Mouse (Mus musculus) testis, adult 2 months (tissue): Measurements from ENCODE around the gene Mapkapk2. TPM values are rescaled to one million over a fixed set of nuclear protein-coding genes. Genes with fewer than 3 reads are reported as not detected.

Experiments
- H3K27ac ChIP-seq: fragments of 200-500 bp; 2 replicates; pipeline ENCODE4 v1.5.1; 2012; ENCODE audit warnings: low read depth, low read length; ENCODE audit not compliant: control insufficient read depth, insufficient read depth
- H3K27me3 ChIP-seq: fragments of 200-500 bp; 2 replicates; pipeline ENCODE4 v1.6.1; 2012; ENCODE audit warnings: mild to moderate bottlenecking, low read length, moderate library complexity; ENCODE audit not compliant: control insufficient read depth, insufficient read depth
- H3K36me3 ChIP-seq: fragments of 200-500 bp; 2 replicates; pipeline ENCODE4 v1.6.1; 2012; ENCODE audit warnings: mild to moderate bottlenecking, low read length; ENCODE audit not compliant: control insufficient read depth, insufficient read depth
- H3K4me1 ChIP-seq: fragments of 200-500 bp; 2 replicates; pipeline ENCODE4 v1.6.1; 2012; ENCODE audit warnings: low read length; ENCODE audit not compliant: control insufficient read depth, insufficient read depth
- H3K4me3 ChIP-seq: fragments of 200-500 bp; 2 replicates; pipeline ENCODE4 v1.5.1; 2012; ENCODE audit warnings: low read depth, mild to moderate bottlenecking, low read length, moderate library complexity, mixed read lengths; ENCODE audit not compliant: control insufficient read depth
- CTCF ChIP-seq: fragments of 200-500 bp; IDR thresholded peaks from 2 replicates; pipeline ENCODE4 v1.5.1; 2012; ENCODE audit warnings: low read depth, mild to moderate bottlenecking, inconsistent platforms, low read length, moderate library complexity; ENCODE audit not compliant: control insufficient read depth, insufficient read depth, insufficient replicate concordance
- POLR2A ChIP-seq: fragments of 200-500 bp; IDR thresholded peaks from 2 replicates; pipeline ENCODE4 v1.6.1; 2012; ENCODE audit warnings: low read depth, mild to moderate bottlenecking, inconsistent platforms, low read length, moderate library complexity; ENCODE audit not compliant: control insufficient read depth
- polyA plus RNA-seq: library from polyadenylated mRNA; depleted of rRNA; stranded (reverse); fragments of >200 nt; gene quantifications from 2 replicates; pipeline ENCODE4 v1.2.3, GENCODE M21; 2012

Gene Mapkapk2
- polyA plus RNA-seq, 1 experiment, result 14.7 TPM

DNA sequence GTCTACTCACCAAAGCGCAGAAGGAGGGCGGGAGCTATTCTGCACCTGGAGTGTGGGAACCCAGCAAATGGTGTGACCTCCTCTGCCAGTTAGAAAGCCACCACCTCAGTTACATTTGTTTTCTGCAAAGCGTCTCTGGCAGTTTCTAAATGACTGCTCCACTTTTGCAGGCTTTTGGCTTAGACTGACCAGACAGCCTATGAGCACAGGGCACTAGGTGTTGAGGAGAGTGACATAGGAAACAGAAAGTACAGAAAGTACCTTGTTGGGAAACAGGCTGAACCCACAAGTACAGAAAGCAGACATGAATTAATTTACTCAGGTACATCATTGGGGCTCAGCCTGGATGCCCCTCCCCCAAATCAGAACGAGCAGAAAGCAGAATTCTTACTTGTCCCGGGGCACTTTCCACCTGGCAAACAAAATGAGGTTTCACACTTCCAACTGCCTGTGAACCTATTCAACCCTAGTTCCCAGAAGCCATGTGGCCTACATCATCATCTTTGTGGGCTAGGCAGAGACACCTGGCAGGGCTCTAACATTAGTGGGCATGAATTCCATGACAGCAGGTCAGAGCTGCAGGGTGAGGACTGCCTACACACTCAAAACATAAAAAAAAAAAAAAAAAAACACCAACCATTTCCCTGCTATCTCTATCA, 74.9 kb downstream of the Mapkapk2 start:
- Histone ChIP-seq H3K27me3 (no peaks in the 10 kb centered on the region), H3K4me1 (no peaks in the 10 kb centered on the region)
- TF ChIP-seq CTCF, result no peak
- no peak for TF ChIP-seq POLR2A

DNA sequence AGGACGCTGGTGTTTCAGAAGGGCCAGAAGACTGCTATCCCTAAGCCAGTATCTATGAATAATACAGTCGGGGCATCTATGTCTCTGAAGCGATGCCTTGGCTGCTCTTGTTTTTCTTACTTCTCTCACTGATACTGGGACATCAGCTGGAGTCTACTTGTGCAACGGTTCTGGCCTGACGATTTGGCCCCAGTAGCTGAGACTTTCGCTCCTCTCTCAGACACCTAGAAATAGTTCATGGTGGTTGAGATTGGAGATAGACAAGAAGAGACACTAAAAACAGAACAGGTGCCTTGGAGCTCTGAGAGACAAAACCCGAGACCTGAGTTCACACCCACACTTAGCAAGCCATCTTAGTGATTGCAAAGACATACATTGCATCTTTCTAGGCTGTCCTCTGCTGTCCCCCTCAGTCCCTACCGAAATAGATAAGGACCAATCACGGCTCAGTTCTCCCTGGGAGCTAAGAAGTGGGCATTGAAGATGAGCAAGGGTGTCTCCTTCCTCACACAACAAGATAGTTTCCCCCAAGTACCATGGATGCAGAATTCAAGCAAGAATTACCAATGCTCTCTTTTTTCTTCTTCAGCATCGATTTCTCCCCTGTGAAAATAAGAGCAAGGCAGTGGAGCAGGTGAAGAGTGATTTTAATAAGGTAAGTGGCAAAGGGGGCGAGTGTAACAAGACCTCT, 75.6 kb downstream of the Mapkapk2 start:
- no peak overlapping the region for H3K4me3 ChIP-seq
- H3K4me1 ChIP-seq, result no peaks in the 10 kb centered on the region
- no peaks in the 10 kb centered on the region for H3K36me3 ChIP-seq
- H3K27me3 ChIP-seq, result no peaks in the 10 kb centered on the region
- no peak overlapping the region for H3K27ac ChIP-seq
- no peak for TF ChIP-seq POLR2A
- TF ChIP-seq CTCF, result no peak

More for the DNA sequence above, 74.9 kb downstream of the Mapkapk2 start:
- Histone ChIP-seq H3K27ac (no peak overlapping the region), H3K36me3 (no peaks in the 10 kb centered on the region), H3K4me3 (no peak overlapping the region)

- no peak overlapping the region for H3K4me3 ChIP-seq
- TF ChIP-seq CTCF (no peak), POLR2A (no peak)
- no peaks in the 10 kb centered on the region for H3K27me3 ChIP-seq
- H3K4me1 ChIP-seq, result no peaks in the 10 kb centered on the region
- no peak overlapping the region for H3K27ac ChIP-seq
- H3K36me3 ChIP-seq, result no peaks in the 10 kb centered on the region
These were observed 76.2 kb downstream of the Mapkapk2 start for GRCm38 (mm10) chr1:131021438-131021837.

DNA sequence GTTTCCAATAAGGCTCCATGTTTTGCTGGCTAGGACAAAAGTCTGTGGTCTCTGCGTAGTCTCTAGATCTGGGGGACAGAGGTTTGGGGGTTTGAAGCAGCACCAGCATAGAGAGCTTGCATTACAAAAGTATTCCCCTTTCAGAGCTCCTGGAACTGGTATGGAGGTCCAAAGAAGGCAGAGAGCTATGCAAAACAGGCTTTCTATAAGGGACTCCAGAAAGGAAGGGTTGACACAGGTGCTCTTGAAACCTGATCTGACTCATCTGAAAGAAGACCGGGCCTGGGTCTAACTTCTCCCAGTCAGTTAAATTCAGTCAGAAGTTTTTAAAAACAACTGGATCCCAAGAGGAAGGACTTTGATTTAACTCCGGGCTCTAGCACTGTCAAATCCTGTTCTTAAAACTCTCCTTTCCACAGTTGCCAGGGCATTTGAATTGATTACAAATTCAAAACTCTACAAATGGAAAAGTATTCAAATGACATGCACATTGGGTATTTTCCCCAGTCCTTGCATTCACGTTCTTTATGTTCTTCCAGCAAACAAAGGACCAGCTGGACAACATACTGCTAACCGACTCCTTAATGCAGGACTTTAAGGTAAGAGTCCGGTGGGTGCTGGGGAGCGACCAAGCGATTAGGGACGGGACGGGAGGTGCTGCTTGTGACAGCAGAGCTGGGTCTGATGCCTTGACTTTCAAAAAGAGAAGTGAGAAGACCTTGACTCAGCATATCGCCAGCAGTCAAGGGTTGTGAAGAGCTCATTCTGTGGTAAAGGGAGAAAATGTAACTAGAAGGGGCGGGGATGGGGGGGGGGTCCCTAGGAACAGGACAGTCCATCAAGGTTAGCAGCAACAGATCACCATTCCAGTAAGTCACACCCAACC, 77.0 kb downstream of the Mapkapk2 start:
- TF ChIP-seq CTCF, result no peak
- Histone ChIP-seq H3K27me3 (no peaks in the 10 kb centered on the region), H3K27ac (no peak overlapping the region), H3K4me3 (no peak overlapping the region), H3K36me3 (no peaks in the 10 kb centered on the region), H3K4me1 (no peaks in the 10 kb centered on the region)

DNA sequence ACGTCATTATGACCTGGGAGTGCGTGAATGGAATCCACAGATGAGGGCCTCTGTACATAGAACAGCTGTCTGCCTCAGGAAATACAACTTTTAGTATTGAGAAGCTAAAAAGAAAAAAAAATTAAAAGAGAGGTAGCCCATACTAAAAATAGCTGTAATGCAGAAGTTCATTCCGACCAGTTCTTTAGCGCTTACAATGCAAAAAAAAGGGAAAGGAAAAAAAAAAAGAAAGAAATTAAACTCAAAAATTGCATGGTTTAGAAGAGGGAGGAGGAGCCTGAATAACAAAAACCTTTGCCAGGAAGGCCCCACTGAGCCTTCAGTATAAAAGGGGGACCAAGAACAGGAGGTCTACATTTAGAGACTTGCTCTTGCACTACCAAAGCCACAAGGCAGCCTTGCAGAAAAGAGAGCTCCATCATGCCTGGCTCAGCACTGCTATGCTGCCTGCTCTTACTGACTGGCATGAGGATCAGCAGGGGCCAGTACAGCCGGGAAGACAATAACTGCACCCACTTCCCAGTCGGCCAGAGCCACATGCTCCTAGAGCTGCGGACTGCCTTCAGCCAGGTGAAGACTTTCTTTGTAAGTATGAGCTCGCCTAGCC, 78.0 kb downstream of the Mapkapk2 start, which contains the start of gene Il10:
TSS of gene Il10 (plus strand) at position 354 of the 607 bp plus-strand sequence.
- no peak within 1 kb of the TSS for H3K27ac ChIP-seq
- H3K4me1 ChIP-seq, result no peaks in the 10 kb centered on the region
- TF ChIP-seq POLR2A (no peak), CTCF (no peak)
- H3K4me3 ChIP-seq, result no peak within 1 kb of the TSS
- H3K36me3 ChIP-seq, result no peaks in the 10 kb centered on the region
- no peaks in the 10 kb centered on the region for H3K27me3 ChIP-seq

GRCm38 (mm10) chr1:131015879-131016278, 81.7 kb downstream of the Mapkapk2 start:
- Histone ChIP-seq H3K27ac (no peak overlapping the region), H3K36me3 (no peaks in the 10 kb centered on the region), H3K27me3 (no peaks in the 10 kb centered on the region), H3K4me3 (no peak overlapping the region), H3K4me1 (no peaks in the 10 kb centered on the region)
- TF ChIP-seq CTCF (no peak), POLR2A (no peak)
